Mouse (Mus musculus): ENCODE results near the gene Pnp.
"Not testable (repeated sequence)": the region's sequence is repeated elsewhere in the genome, so short reads cannot be mapped to it uniquely, and the experiment has no call there.

Gene Pnp

GRCm38 (mm10) chr14:50930377-50930753, 517 bp upstream of the Pnp start:
- peak; percentile 50 for DNase-seq (ENCODE audit: low spot score)

- DNase-seq (ENCODE audit: low spot score): no peak
These were observed 675 bp downstream of the Pnp start for GRCm38 (mm10) chr14:50931493-50932020.

GRCm38 (mm10) chr14:50936649-50937048, 5.8 kb downstream of the Pnp start:
- no peak for DNase-seq (ENCODE audit: low spot score)

- DNase-seq (ENCODE audit: low spot score): no peak
These were observed 7.4 kb downstream of the Pnp start for GRCm38 (mm10) chr14:50938119-50938908.

- no peak for DNase-seq (ENCODE audit: low spot score)
These were observed 8.1 kb downstream of the Pnp start for GRCm38 (mm10) chr14:50938940-50939339.

- DNase-seq (ENCODE audit: low spot score): peak; percentile 93
These were observed 13.2 kb downstream of the Pnp start, which contains the start of gene Gm49342 for GRCm38 (mm10) chr14:50943932-50944667. Gm49342 (plus strand) TSS chr14:50944517.

GRCm38 (mm10) chr14:50944668-50945033, 13.8 kb downstream of the Pnp start:
- DNase-seq (ENCODE audit: low spot score): not testable (repeated sequence)

GRCm38 (mm10) chr14:50945081-50945480, 14.2 kb downstream of the Pnp start:
- DNase-seq (ENCODE audit: low spot score): not testable (repeated sequence)

- not testable (repeated sequence) for DNase-seq (ENCODE audit: low spot score)
These were observed 14.6 kb downstream of the Pnp start for GRCm38 (mm10) chr14:50945526-50945925.

- DNase-seq (ENCODE audit: low spot score): no peak
These were observed 24.6 kb downstream of the Pnp start for GRCm38 (mm10) chr14:50955487-50955886.

- DNase-seq (ENCODE audit: low spot score): not testable (repeated sequence)
These were observed 25.1 kb downstream of the Pnp start, which contains the start of gene Pnp2 for GRCm38 (mm10) chr14:50955942-50956508. Pnp2 (plus strand) TSS chr14:50955992.

GRCm38 (mm10) chr14:50956724-50957123, 25.8 kb downstream of the Pnp start:
- DNase-seq (ENCODE audit: low spot score): not testable (repeated sequence)

GRCm38 (mm10) chr14:50957146-50957545, 26.3 kb downstream of the Pnp start:
- DNase-seq (ENCODE audit: low spot score): not testable (repeated sequence)

- not testable (repeated sequence) for DNase-seq (ENCODE audit: low spot score)
These were observed 27.6 kb downstream of the Pnp start for GRCm38 (mm10) chr14:50958289-50958995.

- no peak for DNase-seq (ENCODE audit: low spot score)
These were observed 37.5 kb downstream of the Pnp start for GRCm38 (mm10) chr14:50968216-50968980.

- no peak for DNase-seq (ENCODE audit: low spot score)
These were observed 38.2 kb downstream of the Pnp start for GRCm38 (mm10) chr14:50969041-50969440.

GRCm38 (mm10) chr14:50969558-50970544, 39.0 kb downstream of the Pnp start:
- DNase-seq (ENCODE audit: low spot score): no peak

- no peak for DNase-seq (ENCODE audit: low spot score)
These were observed 39.9 kb downstream of the Pnp start for GRCm38 (mm10) chr14:50970822-50971221.

- not testable (repeated sequence) for DNase-seq (ENCODE audit: low spot score)
These were observed 42.2 kb downstream of the Pnp start for GRCm38 (mm10) chr14:50973054-50973453.

GRCm38 (mm10) chr14:50973700-50974099, 42.8 kb downstream of the Pnp start:
- DNase-seq (ENCODE audit: low spot score): no peak

Data from ovary, postnatal 14 days (tissue).